In the genomic region with DNA sequence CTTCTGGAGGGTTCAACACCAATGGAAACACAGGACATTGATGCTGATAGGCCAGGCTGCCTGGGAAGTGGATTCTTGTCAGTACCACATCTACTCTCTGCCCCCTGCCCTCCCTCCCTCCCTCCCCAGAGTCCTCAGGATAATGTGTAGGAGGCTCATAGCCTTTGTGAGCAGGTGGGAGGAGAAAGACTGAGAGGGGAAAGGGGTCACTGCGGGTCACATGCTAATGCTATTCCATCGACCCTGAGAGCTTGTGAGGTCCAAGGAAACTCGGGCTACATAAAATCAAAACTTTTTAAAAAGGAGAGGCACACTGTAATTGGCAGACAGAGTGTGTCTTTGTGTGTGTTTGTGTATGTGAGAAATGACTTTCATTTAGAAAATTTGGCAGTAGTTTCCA, we compare ENCODE assay signal across 12 mouse cellular contexts. TPM values are rescaled to one million over a fixed set of nuclear protein-coding genes. Genes with fewer than 3 reads are reported as not detected.
DNase-seq lines count a peak whose midpoint lies in the region; ATAC-seq and TF ChIP-seq lines count a peak whose summit lies in the region.
"Had no signal": no experiment of that assay in that cellular context is flagged by ENCODE, and none has a peak within 500 bp of the region (broad histone marks: within the 10 kb centered on the region; RNA-seq: fewer than 3 reads in every experiment).

No protein-coding gene starts in this region.

- peak overlapping the region; percentile 76 for H3K27ac ChIP-seq in embryonic facial prominence, embryonic 13.5 days
- no peak overlapping the region for H3K27ac ChIP-seq in embryonic facial prominence, embryonic 10.5 days (replicated peaks)
- H3K27ac ChIP-seq in lung, embryonic 15.5 days, result peak overlapping the region; percentile 31; the same call in 1 of the 2 replicates
- H3K27ac ChIP-seq in lung, postnatal 0 days (ENCODE audit: low read length), result no peak overlapping the region
- H3K27ac ChIP-seq in stomach, embryonic 15.5 days, result peak overlapping the region; percentile 72; the same call in 1 of the 2 replicates
- H3K27ac ChIP-seq in liver, postnatal 0 days (ENCODE audit: low read depth), result no peak overlapping the region
- H3K27ac ChIP-seq: liver, embryonic 15.5 days had no signal

- no peaks in the 10 kb centered on the region for H3K27me3 ChIP-seq in embryonic facial prominence, embryonic 13.5 days
- H3K27me3 ChIP-seq in embryonic facial prominence, embryonic 10.5 days (replicated peaks; ENCODE audit: low read depth, poor library complexity, severe bottlenecking), result no peaks in the 10 kb centered on the region
- no peaks in the 10 kb centered on the region for H3K27me3 ChIP-seq in lung, embryonic 15.5 days
- H3K27me3 ChIP-seq in lung, postnatal 0 days (replicated peaks; ENCODE audit: insufficient read depth, low read length), result no peaks in the 10 kb centered on the region
- no peaks in the 10 kb centered on the region for H3K27me3 ChIP-seq in stomach, embryonic 15.5 days (replicated peaks)
- no peaks in the 10 kb centered on the region for H3K27me3 ChIP-seq in liver, postnatal 0 days (ENCODE audit: insufficient read depth, low read length)
- H3K27me3 ChIP-seq: liver, embryonic 15.5 days had no signal

- no peak overlapping the region for H3K9ac ChIP-seq in embryonic facial prominence, embryonic 13.5 days
- no peak overlapping the region for H3K9ac ChIP-seq in lung, embryonic 15.5 days
- H3K9ac ChIP-seq in lung, postnatal 0 days (replicated peaks; ENCODE audit: low read depth), result no peak overlapping the region
- no peak overlapping the region for H3K9ac ChIP-seq in stomach, embryonic 15.5 days
- H3K9ac ChIP-seq in liver, postnatal 0 days (replicated peaks), result no peak overlapping the region
- H3K9ac ChIP-seq: liver, embryonic 15.5 days had no signal

- H3K4me1 ChIP-seq in embryonic facial prominence, embryonic 13.5 days, result peaks cover 49% of the 10 kb centered on the region
- peaks cover 31% of the 10 kb centered on the region for H3K4me1 ChIP-seq in embryonic facial prominence, embryonic 10.5 days
- peaks cover 41% of the 10 kb centered on the region for H3K4me1 ChIP-seq in lung, embryonic 15.5 days
- H3K4me1 ChIP-seq in lung, postnatal 0 days (ENCODE audit: insufficient read depth, low read depth, low read length), result peaks cover 13% of the 10 kb centered on the region
- H3K4me1 ChIP-seq in stomach, embryonic 15.5 days, result peaks cover 30% of the 10 kb centered on the region
- peaks cover 3% of the 10 kb centered on the region; the same call in 1 of the 2 replicates for H3K4me1 ChIP-seq in liver, postnatal 0 days (ENCODE audit: insufficient read depth)

- no peak for ATAC-seq in embryonic facial prominence, embryonic 13.5 days (ENCODE audit: insufficient number of reproducible peaks, insufficient read depth, low FRiP score, low TSS enrichment, low read depth)
- ATAC-seq in lung, embryonic 15.5 days (ENCODE audit: borderline replicate concordance, extremely low read depth, low FRiP score, low TSS enrichment), result no peak
- no peak for ATAC-seq in lung, postnatal 0 days
- no peak for ATAC-seq in stomach, embryonic 15.5 days (ENCODE audit: insufficient read depth, low FRiP score, low read depth)
- ATAC-seq in liver, postnatal 0 days, result no peak

- WGBS in embryonic facial prominence, embryonic 13.5 days, result 22% methylated on average over 3 of the region's 3 CpGs
- 24% methylated on average over 3 of the region's 3 CpGs for WGBS in embryonic facial prominence, embryonic 10.5 days
- WGBS in lung, embryonic 15.5 days, result 24% methylated on average over 3 of the region's 3 CpGs
- 29% methylated on average over 3 of the region's 3 CpGs for WGBS in lung, postnatal 0 days
- WGBS in stomach, embryonic 15.5 days, result 20% methylated on average over 3 of the region's 3 CpGs
- WGBS in liver, postnatal 0 days (ENCODE audit: insufficient replicate concordance), result 46% methylated on average over 3 of the region's 3 CpGs

- no peak overlapping the region for H3K4me3 ChIP-seq in embryonic facial prominence, embryonic 13.5 days
- H3K4me3 ChIP-seq in embryonic facial prominence, embryonic 10.5 days, result no peak overlapping the region
- no peak overlapping the region for H3K4me3 ChIP-seq in lung, embryonic 15.5 days
- H3K4me3 ChIP-seq in lung, postnatal 0 days (ENCODE audit: low read depth, low read length), result no peak overlapping the region
- no peak overlapping the region for H3K4me3 ChIP-seq in stomach, embryonic 15.5 days (replicated peaks)
- no peak overlapping the region for H3K4me3 ChIP-seq in liver, postnatal 0 days (ENCODE audit: low read depth, low read length)
- H3K4me3 ChIP-seq: heart, embryonic 10.5 days; liver, embryonic 15.5 days had no signal

- TF ChIP-seq CTCF in lung, postnatal 0 days (IDR thresholded peaks at IDR 0.05), result no peak
- TF ChIP-seq CTCF in liver, postnatal 0 days (IDR thresholded peaks at IDR 0.05; ENCODE audit: low read depth), result no peak

- H3K36me3 ChIP-seq in embryonic facial prominence, embryonic 13.5 days, result no peaks in the 10 kb centered on the region
- H3K36me3 ChIP-seq in embryonic facial prominence, embryonic 10.5 days (replicated peaks), result no peaks in the 10 kb centered on the region
- no peaks in the 10 kb centered on the region for H3K36me3 ChIP-seq in lung, embryonic 15.5 days
- H3K36me3 ChIP-seq in lung, postnatal 0 days (ENCODE audit: insufficient read depth, low read length), result no peaks in the 10 kb centered on the region
- H3K36me3 ChIP-seq in stomach, embryonic 15.5 days, result no peaks in the 10 kb centered on the region
- H3K36me3 ChIP-seq in liver, postnatal 0 days (replicated peaks; ENCODE audit: insufficient read depth, low read length), result no peaks in the 10 kb centered on the region
- H3K36me3 ChIP-seq: heart, embryonic 10.5 days; liver, embryonic 15.5 days had no signal

- no peak overlapping the region for H3K4me2 ChIP-seq in embryonic facial prominence, embryonic 13.5 days
- no peak overlapping the region for H3K4me2 ChIP-seq in lung, embryonic 15.5 days
- no peak overlapping the region for H3K4me2 ChIP-seq in lung, postnatal 0 days (replicated peaks; ENCODE audit: low read depth, low read length)
- H3K4me2 ChIP-seq in stomach, embryonic 15.5 days, result no peak overlapping the region
- no peak overlapping the region for H3K4me2 ChIP-seq in liver, postnatal 0 days (ENCODE audit: low read depth, low read length)
- H3K4me2 ChIP-seq: liver, embryonic 15.5 days had no signal

- no peak for TF ChIP-seq EP300 in lung, postnatal 0 days (IDR thresholded peaks at IDR 0.05)
- no peak for TF ChIP-seq EP300 in liver, postnatal 0 days (IDR thresholded peaks at IDR 0.05; ENCODE audit: low read depth)

- no peak for DNase-seq in embryonic facial prominence, embryonic 10.5 days (ENCODE audit: low spot score)
- DNase-seq in lung, postnatal 0 days (ENCODE audit: low spot score), result no peak
- DNase-seq in mesoderm, embryonic 11.5 days (ENCODE audit: low read depth, low spot score), result peak; percentile 47
- DNase-seq in liver, postnatal 0 days, result no peak
- DNase-seq in thymus, postnatal 4 days, result no peak
- DNase-seq: kidney, adult 11 months; kidney, postnatal 36 days had no signal

- H3K9me3 ChIP-seq in embryonic facial prominence, embryonic 13.5 days, result no peaks in the 10 kb centered on the region
- H3K9me3 ChIP-seq in embryonic facial prominence, embryonic 10.5 days, result no peaks in the 10 kb centered on the region
- no peaks in the 10 kb centered on the region for H3K9me3 ChIP-seq in lung, embryonic 15.5 days
- no peaks in the 10 kb centered on the region for H3K9me3 ChIP-seq in lung, postnatal 0 days (ENCODE audit: low read length)
- H3K9me3 ChIP-seq in stomach, embryonic 15.5 days, result no peaks in the 10 kb centered on the region
- no peaks in the 10 kb centered on the region for H3K9me3 ChIP-seq in liver, postnatal 0 days (ENCODE audit: low read length)
- H3K9me3 ChIP-seq: heart, embryonic 10.5 days; liver, embryonic 15.5 days had no signal

RNA-seq across cellular contexts. Expression of a gene that starts 5.3 kb away (rescaled TPM):
- 0.15 and 0.28 TPM in 2 replicates for polyA plus RNA-seq in embryonic facial prominence, embryonic 13.5 days (2015; fragmentation: Nextera tagmentation; extraction: Ambion mirVana)
- 0.12 TPM in 1 of 2 replicates, not detected in the other for polyA plus RNA-seq in embryonic facial prominence, embryonic 10.5 days (2016; fragmentation: Nextera tagmentation; extraction: Ambion mirVana)
- 0.36 and 0.42 TPM in 2 replicates for polyA plus RNA-seq in lung, embryonic 15.5 days (2015; fragmentation: Nextera tagmentation; extraction: Ambion mirVana)
- 0.30 and 0.33 TPM in 2 replicates for polyA plus RNA-seq in lung, postnatal 0 days (2015; fragmentation: Nextera tagmentation; extraction: Ambion mirVana)
- polyA plus RNA-seq in stomach, embryonic 15.5 days (2015; fragmentation: Nextera tagmentation; extraction: Ambion mirVana), result 0.40 and 0.43 TPM in 2 replicates
- not detected in 2 replicates for polyA plus RNA-seq in liver, postnatal 0 days (2015; fragmentation: Nextera tagmentation; extraction: Ambion mirVana)
- polyA plus RNA-seq: heart, embryonic 10.5 days; liver, embryonic 15.5 days had no signal

RNA-seq across cellular contexts. Expression of a gene that starts 56.6 kb away (rescaled TPM):
- polyA plus RNA-seq in embryonic facial prominence, embryonic 13.5 days (2015; fragmentation: Nextera tagmentation; extraction: Ambion mirVana), result 22.0 and 22.2 TPM in 2 replicates
- polyA plus RNA-seq in embryonic facial prominence, embryonic 10.5 days (2016; fragmentation: Nextera tagmentation; extraction: Ambion mirVana), result 17.0 and 17.5 TPM in 2 replicates
- polyA plus RNA-seq in lung, embryonic 15.5 days (2015; fragmentation: Nextera tagmentation; extraction: Ambion mirVana), result 20.5 and 20.9 TPM in 2 replicates
- 10.8 and 11.5 TPM in 2 replicates for polyA plus RNA-seq in lung, postnatal 0 days (2015; fragmentation: Nextera tagmentation; extraction: Ambion mirVana)
- polyA plus RNA-seq in stomach, embryonic 15.5 days (2015; fragmentation: Nextera tagmentation; extraction: Ambion mirVana), result 24.8 and 27.8 TPM in 2 replicates
- 3.6 and 4.1 TPM in 2 replicates for polyA plus RNA-seq in liver, postnatal 0 days (2015; fragmentation: Nextera tagmentation; extraction: Ambion mirVana)

Comparison
In these comparisons a context has a peak if more than half of its experiments do, and no peak if none do; other contexts are left out.
1. H3K27ac ChIP-seq: peak in embryonic facial prominence, embryonic 13.5 days (single experiment), lung, embryonic 15.5 days (single experiment) and stomach, embryonic 15.5 days (single experiment); none in embryonic facial prominence, embryonic 10.5 days (single experiment), lung, postnatal 0 days (single experiment) and liver, postnatal 0 days (single experiment).